Mouse (Mus musculus) limb, embryonic 14.5 days (tissue): ENCODE data around the gene Mycn. TPM values are rescaled to one million over a fixed set of nuclear protein-coding genes. Genes with fewer than 3 reads are reported as not detected.
A peak's percentile ranks its signal among the peaks of the same experiment; 100 is the strongest.

Experiments
- ATAC-seq: fragments of 200-750 bp; cut with Nextera tagmentation; 2 replicates; pipeline ENCODE4 v1.8.0; 2017; ENCODE audit warnings: low read depth, moderate number of reproducible peaks, moderate TSS enrichment; ENCODE audit not compliant: low FRiP score
- DNase-seq: peaks from one replicate; pipeline ENCODE4 v3.0.0-alpha.2; 2015; ENCODE audit warnings: low spot score
- H3K27ac ChIP-seq: fragments of 300-500 bp; sonication (generic); replicated peaks from 2 replicates; pipeline ENCODE4 v1.5.1; 2014; ENCODE audit warnings: low read depth, mild to moderate bottlenecking, low read length, moderate library complexity, mixed read lengths
- H3K27me3 ChIP-seq: fragments of 300-500 bp; sonication (generic); 2 replicates; pipeline ENCODE4 v1.6.1; 2014; ENCODE audit warnings: low read length, mixed read lengths; ENCODE audit not compliant: control insufficient read depth, insufficient read depth
- H3K36me3 ChIP-seq: fragments of 300-500 bp; sonication (generic); 2 replicates; pipeline ENCODE4 v1.6.1; 2014; ENCODE audit warnings: mild to moderate bottlenecking, low read length, moderate library complexity, mixed read lengths; ENCODE audit not compliant: control insufficient read depth, insufficient read depth
- H3K4me1 ChIP-seq: fragments of 300-500 bp; sonication (generic); 2 replicates; pipeline ENCODE4 v1.6.1; 2014; ENCODE audit warnings: antibody characterized with exemption, low read length, mixed read lengths; ENCODE audit not compliant: control insufficient read depth, insufficient read depth
- H3K4me2 ChIP-seq: fragments of 300-500 bp; sonication (generic); replicated peaks from 2 replicates; pipeline ENCODE4 v1.6.1; 2014; ENCODE audit warnings: low read depth, mild to moderate bottlenecking, low read length, moderate library complexity; ENCODE audit not compliant: severe bottlenecking
- H3K4me3 ChIP-seq: fragments of 300-500 bp; sonication (generic); replicated peaks from 2 replicates; pipeline ENCODE4 v1.5.1; 2014; ENCODE audit warnings: low read length
- H3K9ac ChIP-seq: fragments of 300-500 bp; sonication (generic); 2 replicates; pipeline ENCODE4 v1.6.1; 2014; ENCODE audit warnings: mild to moderate bottlenecking, low read depth, low read length, moderate library complexity; ENCODE audit not compliant: severe bottlenecking
- H3K9me3 ChIP-seq: fragments of 300-500 bp; sonication (generic); 2 replicates; pipeline ENCODE4 v1.6.1; 2016; ENCODE audit warnings: low read length; ENCODE audit not compliant: control insufficient read depth
- POLR2A ChIP-seq: fragments of 200-500 bp; IDR thresholded peaks from 2 replicates; pipeline ENCODE4 v1.8.0; 2012; ENCODE audit warnings: inconsistent platforms, mild to moderate bottlenecking, moderate library complexity, borderline replicate concordance; ENCODE audit not compliant: insufficient read depth, insufficient read length; ENCODE audit errors: extremely low read depth
- WGBS: fragments of 180-500 bp; shearing (Covaris S2); extraction: QIAGEN DNeasy Blood & Tissue Kit; methylation state at CpG from one replicate; pipeline ENCODE4 v1.1.7; 2014; 5-methylcytosine and 5-hydroxymethylcytosine counted together
- polyA plus RNA-seq, 2 experiments: library from polyadenylated mRNA; depleted of rRNA in 1 of 2; stranded (reverse) in 1 of 2; unstranded in 1 of 2; fragments of >200 nt; fragmentation: Nextera tagmentation in 1 of 2; extraction: Ambion mirVana in 1 of 2; gene quantifications; 2 replicates each; pipeline versions ENCODE4 v1.2.1 to v1.2.3; 2012 to 2014

Gene Mycn
- polyA plus RNA-seq, 2 experiments: 20.6 to 27.9 TPM

- Histone ChIP-seq H3K4me2 (no peak overlapping the region), H3K9ac (no peak overlapping the region), H3K27me3 (no peaks in the 10 kb centered on the region), H3K4me1 (no peaks in the 10 kb centered on the region; the same call in 1 of the 2 replicates), H3K9me3 (no peaks in the 10 kb centered on the region), H3K4me3 (no peak overlapping the region), H3K27ac (no peak overlapping the region), H3K36me3 (no peaks in the 10 kb centered on the region)
- DNase-seq (no peak), ATAC-seq (no peak)
- no peak for TF ChIP-seq POLR2A
- 79% methylated on average over 3 of the region's 3 CpGs for WGBS
Measured at GRCm38 (mm10) chr12:12924446-12924845, 17.3 kb downstream of the Mycn start.

GRCm38 (mm10) chr12:12920166-12921157, 21.3 kb downstream of the Mycn start:
- Histone ChIP-seq H3K36me3 (no peaks in the 10 kb centered on the region), H3K9ac (no peak overlapping the region), H3K4me1 (peaks cover 4% of the 10 kb centered on the region), H3K27me3 (no peaks in the 10 kb centered on the region), H3K4me3 (no peak overlapping the region), H3K27ac (no peak overlapping the region), H3K9me3 (no peaks in the 10 kb centered on the region), H3K4me2 (no peak overlapping the region)
- 18% methylated on average over 12 of the region's 12 CpGs for WGBS
- no peak for DNase-seq
- TF ChIP-seq POLR2A: no peak
- no peak; the same call in 1 of the 2 replicates for ATAC-seq

GRCm38 (mm10) chr12:12916298-12916697, 25.4 kb downstream of the Mycn start:
- no peak overlapping the region for H3K27ac ChIP-seq
- no peaks in the 10 kb centered on the region for H3K27me3 ChIP-seq
- 11% methylated on average over 9 of the region's 9 CpGs for WGBS
- H3K4me1 ChIP-seq: peaks cover 4% of the 10 kb centered on the region
- no peaks in the 10 kb centered on the region for H3K9me3 ChIP-seq
- TF ChIP-seq POLR2A: no peak
- peak; percentile 37; the same call in 1 of the 2 replicates for ATAC-seq
- H3K36me3 ChIP-seq: no peaks in the 10 kb centered on the region
- peak overlapping the region; percentile 32; the same call in 1 of the 2 replicates for H3K9ac ChIP-seq
- no peak overlapping the region for H3K4me2 ChIP-seq
- no peak for DNase-seq
- H3K4me3 ChIP-seq: no peak overlapping the region

- Histone ChIP-seq H3K9me3 (no peaks in the 10 kb centered on the region), H3K27me3 (no peaks in the 10 kb centered on the region), H3K9ac (no peak overlapping the region), H3K4me2 (no peak overlapping the region), H3K27ac (no peak overlapping the region), H3K4me3 (no peak overlapping the region), H3K4me1 (no peaks in the 10 kb centered on the region), H3K36me3 (no peaks in the 10 kb centered on the region)
- TF ChIP-seq POLR2A: no peak
- no peak for DNase-seq
- no peak for ATAC-seq
- 72% methylated on average over 11 of the region's 11 CpGs for WGBS
Measured at GRCm38 (mm10) chr12:12910356-12910979, 31.2 kb downstream of the Mycn start.

- Histone ChIP-seq H3K27me3 (no peaks in the 10 kb centered on the region), H3K4me2 (no peak overlapping the region), H3K9ac (no peak overlapping the region), H3K4me3 (no peak overlapping the region), H3K36me3 (no peaks in the 10 kb centered on the region), H3K27ac (no peak overlapping the region), H3K9me3 (no peaks in the 10 kb centered on the region), H3K4me1 (peaks cover 1% of the 10 kb centered on the region; the same call in 1 of the 2 replicates)
- no peak for DNase-seq
- WGBS: 55% methylated on average over 16 of the region's 16 CpGs
- no peak for TF ChIP-seq POLR2A
- no peak for ATAC-seq
Measured at GRCm38 (mm10) chr12:12909631-12910277, 32.0 kb downstream of the Mycn start.
